Mouse (Mus musculus) midbrain, postnatal 0 days (tissue): ENCODE measurements around the gene Fibp. TPM values are rescaled to one million over a fixed set of nuclear protein-coding genes. Genes with fewer than 3 reads are reported as not detected.

Experiments
- ATAC-seq: fragments of 200-750 bp; cut with Nextera tagmentation; 2 replicates; pipeline ENCODE4 v1.8.0; 2017; ENCODE audit warnings: moderate number of reproducible peaks, mild to moderate bottlenecking, moderate TSS enrichment, moderate library complexity; ENCODE audit not compliant: low FRiP score
- DNase-seq: peaks from one replicate; pipeline ENCODE4 v3.0.0-alpha.2; 2015; ENCODE audit warnings: low spot score
- H3K27ac ChIP-seq: fragments of 300-500 bp; sonication (generic); 2 replicates; pipeline ENCODE4 v1.5.1; 2014; ENCODE audit warnings: low read depth, mild to moderate bottlenecking, low read length, mixed read lengths
- H3K27me3 ChIP-seq: fragments of 300-500 bp; sonication (generic); 2 replicates; pipeline ENCODE4 v1.6.1; 2014; ENCODE audit warnings: low read length, control low read depth, mixed read lengths; ENCODE audit not compliant: insufficient read depth
- H3K36me3 ChIP-seq: fragments of 300-500 bp; sonication (generic); 2 replicates; pipeline ENCODE4 v1.6.1; 2014; ENCODE audit warnings: low read length, control low read depth, mixed read lengths; ENCODE audit not compliant: insufficient read depth
- H3K4me1 ChIP-seq: fragments of 300-500 bp; sonication (generic); 2 replicates; pipeline ENCODE4 v1.6.1; 2014; ENCODE audit warnings: mild to moderate bottlenecking, control low read depth, antibody characterized with exemption, low read length, mixed read lengths; ENCODE audit not compliant: insufficient read depth
- H3K4me2 ChIP-seq: fragments of 300-500 bp; sonication (generic); 2 replicates; pipeline ENCODE4 v1.6.1; 2014; ENCODE audit warnings: low read depth, mild to moderate bottlenecking, low read length, mixed read lengths; ENCODE audit not compliant: poor library complexity, severe bottlenecking
- H3K4me3 ChIP-seq: fragments of 300-500 bp; sonication (generic); 2 replicates; pipeline ENCODE4 v1.5.1; 2014; ENCODE audit warnings: low read depth, mild to moderate bottlenecking, low read length, moderate library complexity
- H3K9ac ChIP-seq: fragments of 300-500 bp; sonication (generic); replicated peaks from 2 replicates; pipeline ENCODE4 v1.6.1; 2014; ENCODE audit warnings: mild to moderate bottlenecking, low read length, moderate library complexity, mixed read lengths; ENCODE audit not compliant: poor library complexity, severe bottlenecking
- H3K9me3 ChIP-seq: fragments of 300-500 bp; sonication (generic); 2 replicates; pipeline ENCODE4 v1.6.1; 2016; ENCODE audit warnings: low read length, control low read depth
- CTCF ChIP-seq: IDR thresholded peaks from 2 replicates; pipeline ENCODE4 v1.5.1; 2016; ENCODE audit warnings: antibody characterized with exemption, mild to moderate bottlenecking
- WGBS: fragments of 180-500 bp; shearing (Covaris S2); extraction: QIAGEN DNeasy Blood & Tissue Kit; methylation state at CpG from one replicate; pipeline ENCODE4 v1.1.7; 2014; 5-methylcytosine and 5-hydroxymethylcytosine counted together
- polyA plus RNA-seq: library from polyadenylated mRNA; unstranded; fragments of >200 nt; fragmentation: Nextera tagmentation; extraction: Ambion mirVana; gene quantifications from 2 replicates; pipeline ENCODE4 v1.2.1, GENCODE M21; 2015
- total RNA-seq: library from RNA; depleted of rRNA; stranded (reverse); fragments of >200 nt; gene quantifications from 2 replicates; pipeline ENCODE4 v1.2.3, GENCODE M21; 2014

The Fibp gene
- total and polyA plus RNA-seq, 2 experiments from 2014 or later: 122 to 174 TPM

DNA sequence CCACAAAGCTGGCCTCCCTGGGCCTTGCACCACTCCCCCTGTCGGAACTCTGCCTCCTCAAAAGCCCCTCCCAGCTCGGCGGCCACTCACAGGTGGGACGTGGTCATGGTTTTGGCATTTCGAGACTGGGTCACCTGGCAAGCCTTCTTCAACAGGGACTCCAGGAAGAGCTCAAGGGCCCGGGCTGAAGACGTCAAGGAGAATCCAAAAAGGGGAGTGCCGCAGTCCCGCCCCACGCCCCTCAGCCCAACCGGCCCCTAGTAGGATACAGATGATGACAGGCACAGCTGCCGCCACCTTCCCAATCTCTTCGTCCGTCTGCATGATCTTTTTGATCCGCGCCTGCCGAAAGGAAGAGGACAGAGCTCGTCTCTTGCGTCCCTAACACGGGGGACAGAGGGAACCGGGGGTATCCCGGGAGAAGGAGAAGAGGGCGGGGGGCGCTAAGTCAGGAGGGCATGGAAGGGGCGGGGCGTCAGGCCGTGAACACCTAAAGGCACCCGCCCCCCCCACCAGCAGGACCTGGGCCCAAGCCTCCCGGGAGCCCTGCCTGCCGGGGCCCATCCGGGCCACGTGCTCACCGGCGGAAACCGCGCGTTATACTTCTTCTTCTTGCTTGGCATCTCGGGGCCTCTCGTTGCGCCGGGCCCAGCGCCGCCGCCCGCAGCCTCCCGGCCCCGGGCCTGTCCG lies 36.2 kb upstream of the Fibp start:
- ATAC-seq: peak; percentile 48
- peak; percentile 66 for DNase-seq
- H3K9ac ChIP-seq: peak overlapping the region; percentile 95
- H3K27ac ChIP-seq: peak overlapping the region; percentile 86
- H3K4me1 ChIP-seq: peaks cover 20% of the 10 kb centered on the region
- TF ChIP-seq CTCF: peak; percentile 30; the same call in 1 of the 2 replicates
- H3K27me3 ChIP-seq: no peaks in the 10 kb centered on the region
- H3K4me2 ChIP-seq: peak overlapping the region; percentile 81
- peaks cover 36% of the 10 kb centered on the region for H3K36me3 ChIP-seq
- under 1% methylated on average over 34 of the region's 48 CpGs for WGBS
- H3K4me3 ChIP-seq: peak overlapping the region; percentile 70
- no peaks in the 10 kb centered on the region for H3K9me3 ChIP-seq

DNA sequence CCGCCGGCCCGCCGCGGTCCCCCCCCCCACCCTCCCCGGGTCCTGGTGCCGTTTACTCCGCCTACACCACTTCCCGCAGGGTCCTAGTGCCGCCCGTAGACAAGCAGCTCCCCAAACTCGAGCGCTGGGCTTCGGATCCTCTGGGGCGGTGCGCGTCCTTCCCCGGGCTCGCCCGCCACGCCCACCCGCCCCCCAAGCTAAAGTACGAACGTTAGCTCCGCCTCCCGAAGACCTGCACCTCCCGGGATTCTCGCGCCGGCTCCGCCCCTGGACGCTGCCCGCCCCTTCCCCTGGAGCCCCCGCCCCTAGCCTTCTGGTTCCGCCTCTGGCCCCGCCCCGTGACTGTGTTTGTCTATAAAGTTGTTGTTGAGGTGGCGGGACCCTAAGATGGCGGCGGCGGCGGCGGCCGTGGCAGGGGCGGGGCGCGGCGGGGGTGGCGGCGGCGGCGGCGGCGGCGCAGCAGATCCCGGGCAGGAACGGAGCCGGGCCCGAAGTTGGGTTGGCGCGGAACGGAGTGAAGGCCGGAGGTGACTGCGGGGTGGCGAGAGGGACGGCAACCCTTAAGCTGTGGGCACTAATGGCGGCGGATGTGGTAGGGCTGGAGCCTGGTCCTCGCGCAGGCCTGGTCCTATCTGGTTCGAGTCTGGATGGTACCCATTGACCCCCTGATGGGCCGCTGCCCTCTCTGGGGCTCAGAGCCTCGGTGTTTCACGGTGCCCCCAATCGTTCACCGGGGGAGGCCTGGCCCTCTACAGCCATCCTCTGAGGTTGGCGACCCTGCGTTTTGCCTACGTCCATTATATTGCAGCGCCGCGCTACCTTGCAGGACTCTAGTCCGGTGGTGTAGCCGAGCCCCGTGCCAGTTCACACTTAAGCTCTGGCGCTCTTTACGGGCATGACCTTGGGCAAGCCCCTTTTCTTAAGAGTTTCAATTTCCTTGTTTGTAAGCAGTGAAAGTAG lies 35.4 kb upstream of the Fibp start, which contains the start of the genes Drap1 and AI837181:
Gene Drap1, minus strand, starts transcription at position 198 of the 960 bp plus-strand sequence.
Gene AI837181, plus strand, starts transcription at position 363 of the 960 bp plus-strand sequence.
- Histone ChIP-seq H3K4me1 (peaks cover 20% of the 10 kb centered on the region), H3K4me2 (peak within 1 kb of the TSS; percentile 81)
- under 1% methylated on average over 46 of the region's 87 CpGs for WGBS

DNA sequence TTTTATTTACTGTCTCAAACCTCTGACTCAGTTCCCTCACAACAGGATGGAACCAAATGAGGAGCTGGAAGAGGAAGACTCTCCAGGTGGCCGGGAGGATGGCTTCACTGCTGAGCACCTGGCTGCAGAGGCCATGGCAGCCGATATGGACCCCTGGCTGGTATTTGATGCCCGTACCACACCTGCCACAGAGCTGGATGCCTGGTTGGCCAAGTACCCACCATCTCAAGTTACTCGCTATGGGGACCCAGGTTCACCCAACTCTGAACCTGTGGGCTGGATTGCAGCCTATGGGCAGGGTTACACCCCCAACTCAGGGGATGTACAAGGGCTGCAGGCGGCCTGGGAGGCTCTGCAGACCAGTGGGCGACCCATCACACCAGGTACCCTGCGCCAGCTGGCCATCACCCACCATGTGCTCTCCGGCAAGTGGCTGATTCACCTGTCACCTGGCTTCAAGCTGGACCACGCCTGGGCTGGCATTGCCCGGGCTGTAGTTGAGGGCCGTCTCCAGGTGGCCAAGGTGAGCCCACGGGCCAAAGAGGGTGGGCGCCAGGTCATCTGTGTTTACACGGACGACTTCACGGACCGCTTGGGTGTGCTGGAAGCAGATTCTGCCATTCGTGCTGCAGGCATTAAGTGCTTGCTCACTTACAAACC lies 34.4 kb upstream of the Fibp start:
- WGBS: 93% methylated on average over 18 of the region's 18 CpGs
- Histone ChIP-seq H3K4me2 (peak overlapping the region; percentile 74), H3K36me3 (peaks cover 23% of the 10 kb centered on the region), H3K27ac (peak overlapping the region; percentile 86), H3K9me3 (no peaks in the 10 kb centered on the region), H3K4me1 (peaks cover 20% of the 10 kb centered on the region), H3K4me3 (peak overlapping the region; percentile 70), H3K9ac (peak overlapping the region; percentile 95), H3K27me3 (no peaks in the 10 kb centered on the region)
- no peak for ATAC-seq
- DNase-seq: no peak
- no peak for TF ChIP-seq CTCF

More for the DNA sequence above, 35.4 kb upstream of the Fibp start, which contains the start of the genes Drap1 and AI837181:
- peak within 1 kb of the TSS; percentile 70 for H3K4me3 ChIP-seq
- DNase-seq: peak; percentile 97
- no peaks in the 10 kb centered on the region for H3K9me3 ChIP-seq
- TF ChIP-seq CTCF: no peak
- no peaks in the 10 kb centered on the region for H3K27me3 ChIP-seq
- H3K9ac ChIP-seq: peak within 1 kb of the TSS; percentile 95
- peak; percentile 89 for ATAC-seq
- H3K36me3 ChIP-seq: peaks cover 33% of the 10 kb centered on the region
- peak within 1 kb of the TSS; percentile 86 for H3K27ac ChIP-seq

DNA sequence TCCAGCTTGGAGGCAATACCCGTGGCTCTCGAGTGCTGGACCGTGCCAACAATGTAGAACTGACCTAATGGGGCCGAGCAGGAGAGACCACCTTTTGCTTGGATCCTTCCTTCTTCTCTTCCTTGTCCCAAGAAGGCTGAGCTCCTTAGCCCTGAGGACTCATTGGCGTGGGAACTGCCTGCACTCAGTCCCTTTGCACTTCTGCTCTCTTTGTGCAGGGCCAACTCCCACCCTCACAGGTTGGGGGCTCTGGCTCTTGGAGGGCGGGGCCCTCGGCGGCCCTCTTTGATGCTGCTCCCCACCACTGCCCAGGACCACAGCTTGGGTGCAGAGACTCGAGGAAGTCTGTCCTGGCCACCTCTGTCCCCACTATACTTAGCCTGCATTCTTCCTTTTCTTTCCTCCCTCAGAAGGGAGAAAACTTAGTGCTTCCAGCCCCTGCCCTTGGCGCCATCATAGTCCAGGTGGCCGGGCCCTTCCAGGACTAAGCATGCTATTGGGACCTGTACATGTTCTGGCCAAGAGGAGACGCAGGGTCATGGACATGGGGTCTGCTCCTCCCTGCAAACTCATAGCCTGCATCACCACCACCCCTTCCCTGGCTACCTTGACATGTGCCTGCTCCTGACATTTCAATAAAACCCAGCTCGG lies 33.6 kb upstream of the Fibp start:
- ATAC-seq (no peak), DNase-seq (no peak)
- WGBS: 89% methylated on average over 13 of the region's 13 CpGs
- no peak overlapping the region for H3K9ac ChIP-seq
- H3K4me1 ChIP-seq: peaks cover 20% of the 10 kb centered on the region
- H3K27ac ChIP-seq: no peak overlapping the region
- H3K4me2 ChIP-seq: 0 out of 2 replicates have a peak overlapping the region, but pooled peaks have one; percentile 74
- no peak for TF ChIP-seq CTCF
- H3K36me3 ChIP-seq: peaks cover 17% of the 10 kb centered on the region; the same call in 1 of the 2 replicates
- no peak overlapping the region for H3K4me3 ChIP-seq
- no peaks in the 10 kb centered on the region for H3K27me3 ChIP-seq
- H3K9me3 ChIP-seq: no peaks in the 10 kb centered on the region

GRCm38 (mm10) chr19:5428083-5428482 lies 32.3 kb upstream of the Fibp start:
- peaks cover 11% of the 10 kb centered on the region; the same call in 1 of the 2 replicates for H3K36me3 ChIP-seq
- 78% methylated on average over 2 of the region's 2 CpGs for WGBS
- H3K9me3 ChIP-seq: no peaks in the 10 kb centered on the region
- no peaks in the 10 kb centered on the region for H3K27me3 ChIP-seq
- DNase-seq (peak; percentile 51), ATAC-seq (no peak)
- peaks cover 17% of the 10 kb centered on the region for H3K4me1 ChIP-seq
- TF ChIP-seq CTCF: peak; percentile 67
- no peak overlapping the region for H3K9ac ChIP-seq
- no peak overlapping the region for H3K27ac ChIP-seq
- no peak overlapping the region for H3K4me2 ChIP-seq
- H3K4me3 ChIP-seq: no peak overlapping the region
